Mouse (Mus musculus) cortical plate, adult 2 months (tissue): Measurements from ENCODE around the gene Dusp19.

Experiments
- CTCF ChIP-seq: fragments of 200-500 bp; IDR thresholded peaks from 2 replicates; pipeline ENCODE4 v1.5.1; 2011; ENCODE audit warnings: mild to moderate bottlenecking, control low read depth, low read length; ENCODE audit not compliant: insufficient read depth; ENCODE audit errors: extremely low read depth
- POLR2A ChIP-seq: fragments of 200-500 bp; IDR thresholded peaks from 2 replicates; pipeline ENCODE4 v1.6.1; 2011; ENCODE audit warnings: mild to moderate bottlenecking, low read length, control low read depth; ENCODE audit not compliant: insufficient read depth; ENCODE audit errors: extremely low read depth

DNA sequence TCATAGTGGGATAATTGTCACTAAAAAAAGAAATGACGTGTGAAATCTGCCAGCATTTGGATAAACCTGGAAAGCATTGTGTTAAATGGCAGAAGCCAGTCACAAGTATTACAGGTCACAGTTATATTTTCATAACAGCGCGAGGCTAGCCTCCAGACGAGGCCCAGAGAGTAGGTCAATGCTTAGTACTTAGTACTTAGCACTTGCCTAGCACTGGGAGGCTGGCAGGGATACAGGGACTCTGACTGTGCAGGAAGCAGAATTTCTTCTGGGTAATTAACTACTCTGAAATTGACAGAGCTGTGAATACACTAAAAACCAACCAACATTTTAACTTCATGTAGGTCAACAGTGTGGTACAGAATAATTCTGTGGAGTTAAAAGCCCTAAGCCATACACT, 49.4 kb upstream of the Dusp19 start:
- TF ChIP-seq CTCF: no peak
- no peak for TF ChIP-seq POLR2A
